In the genomic region with DNA sequence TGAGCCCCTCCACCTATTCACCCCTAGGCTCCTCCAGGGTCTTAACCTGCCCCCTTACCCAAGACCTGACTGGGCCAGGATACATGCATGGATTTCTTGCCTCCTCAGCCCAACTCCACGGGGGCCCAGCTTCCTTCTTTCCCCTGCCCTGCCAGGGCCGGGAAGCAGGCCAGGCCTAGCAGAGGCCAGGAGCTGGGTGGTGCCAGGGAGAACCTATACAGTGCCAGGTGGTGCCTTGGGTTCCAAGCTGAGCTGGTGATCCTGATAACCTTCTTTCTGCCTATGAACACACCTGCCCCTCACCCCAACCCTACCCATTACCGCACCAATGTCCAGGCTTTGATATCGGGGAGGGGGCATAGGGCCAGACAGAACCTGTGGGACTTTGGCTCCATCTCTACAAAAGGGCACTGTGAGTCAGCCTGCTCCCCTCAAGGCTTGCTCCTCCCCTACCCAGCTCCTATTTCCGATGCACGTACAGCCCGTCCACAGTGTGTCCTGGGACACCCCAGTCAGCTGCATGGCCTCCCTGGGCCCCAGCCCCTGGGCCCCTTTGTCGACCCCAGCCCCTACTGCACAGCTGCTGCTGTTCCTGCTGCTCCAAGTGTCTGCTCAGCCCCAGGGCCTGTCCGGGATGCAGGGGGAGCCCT, we compare ENCODE assay signal across 8 mouse cellular contexts. TPM values are rescaled to one million over a fixed set of nuclear protein-coding genes. Genes with fewer than 3 reads are reported as not detected.
DNase-seq lines count a peak whose midpoint lies in the region; ATAC-seq lines count a peak whose summit lies in the region.

A gene (plus strand): TSS at position 431 of the 650 bp plus-strand sequence.

- peak within 1 kb of the TSS; percentile 88 for H3K4me2 ChIP-seq in heart, embryonic 13.5 days

- no peaks in the 10 kb centered on the region for H3K36me3 ChIP-seq in heart, embryonic 13.5 days
- no peaks in the 10 kb centered on the region for H3K36me3 ChIP-seq in embryonic facial prominence, embryonic 10.5 days (replicated peaks)
- H3K36me3 ChIP-seq in limb, embryonic 10.5 days: no peaks in the 10 kb centered on the region

- peak within 1 kb of the TSS; percentile 58 for H3K4me3 ChIP-seq in heart, embryonic 13.5 days
- peak within 1 kb of the TSS; percentile 60 for H3K4me3 ChIP-seq in embryonic facial prominence, embryonic 10.5 days
- peak within 1 kb of the TSS; percentile 61; the same call in 1 of the 2 replicates for H3K4me3 ChIP-seq in limb, embryonic 10.5 days

- H3K9ac ChIP-seq in heart, embryonic 13.5 days: peak within 1 kb of the TSS; percentile 84

- peaks cover 21% of the 10 kb centered on the region for H3K4me1 ChIP-seq in heart, embryonic 13.5 days
- H3K4me1 ChIP-seq in embryonic facial prominence, embryonic 10.5 days: peaks cover 32% of the 10 kb centered on the region
- peaks cover 30% of the 10 kb centered on the region for H3K4me1 ChIP-seq in limb, embryonic 10.5 days

- ATAC-seq in heart, embryonic 13.5 days (ENCODE audit: extremely low read depth, insufficient number of reproducible peaks, low FRiP score, low TSS enrichment): no peak

- H3K9me3 ChIP-seq in heart, embryonic 13.5 days: no peaks in the 10 kb centered on the region
- H3K9me3 ChIP-seq in embryonic facial prominence, embryonic 10.5 days: no peaks in the 10 kb centered on the region
- H3K9me3 ChIP-seq in limb, embryonic 10.5 days (replicated peaks): no peaks in the 10 kb centered on the region

- no peak within 1 kb of the TSS for H3K27ac ChIP-seq in heart, embryonic 13.5 days (replicated peaks)
- H3K27ac ChIP-seq in embryonic facial prominence, embryonic 10.5 days (replicated peaks): peak within 1 kb of the TSS; percentile 48; the same call in 1 of the 2 replicates
- H3K27ac ChIP-seq in limb, embryonic 10.5 days: peak within 1 kb of the TSS; percentile 85; the same call in 1 of the 2 replicates

- intact Hi-C loops in heart, postnatal 25 days (cut with DNase I): no loop called here

- WGBS in heart, embryonic 13.5 days: 57% methylated on average over 9 of the region's 9 CpGs
- 50% methylated on average over 9 of the region's 9 CpGs for whole genome bisulfite sequencing in embryonic facial prominence, embryonic 10.5 days
- WGBS in limb, embryonic 10.5 days: 57% methylated on average over 9 of the region's 9 CpGs

- H3K27me3 ChIP-seq in heart, embryonic 13.5 days (replicated peaks): peaks cover 11% of the 10 kb centered on the region; the same call in 1 of the 2 replicates
- H3K27me3 ChIP-seq in embryonic facial prominence, embryonic 10.5 days (replicated peaks; ENCODE audit: low read depth, poor library complexity, severe bottlenecking): peaks cover 64% of the 10 kb centered on the region
- H3K27me3 ChIP-seq in limb, embryonic 10.5 days (ENCODE audit: low read depth, poor library complexity, severe bottlenecking): peaks cover 43% of the 10 kb centered on the region

- DNase-seq in heart, postnatal 25 days (ENCODE audit: low spot score): no peak
- DNase-seq in Muller cell, postnatal 12 days (ENCODE audit: inconsistent ontology term): peak; percentile 17
- DNase-seq in embryonic facial prominence, embryonic 10.5 days (ENCODE audit: low spot score): no peak
- no peak for DNase-seq in limb, embryonic 10.5 days (ENCODE audit: low spot score)
- DNase-seq in right cerebral cortex, adult 18-20 months: no peak
- DNase-seq in layer of hippocampus, postnatal 14 days (ENCODE audit: low spot score in 2 of 2): no peak
- no peak for DNase-seq in lung, adult 18-20 months

RNA-seq across cellular contexts. Expression of the gene that starts here (rescaled TPM):
- polyA plus RNA-seq in heart, embryonic 13.5 days (2015; fragmentation: Nextera tagmentation; extraction: Ambion mirVana): 1.8 and 2.0 TPM in 2 replicates
- under 1 TPM; 0.31 to 0.34 TPM for total RNA-seq in heart, postnatal 25 days (2021)
- polyA plus RNA-seq in embryonic facial prominence, embryonic 10.5 days (2016; fragmentation: Nextera tagmentation; extraction: Ambion mirVana): 0.96 and 1.0 TPM in 2 replicates
- 1.0 and 1.3 TPM in 2 replicates for polyA plus RNA-seq in limb, embryonic 10.5 days (2016; fragmentation: Nextera tagmentation; extraction: Ambion mirVana)
- not detected for total RNA-seq in layer of hippocampus, postnatal 14 days (2021)
